ENCODE assay signal across 8 mouse cellular contexts in the genomic region with DNA sequence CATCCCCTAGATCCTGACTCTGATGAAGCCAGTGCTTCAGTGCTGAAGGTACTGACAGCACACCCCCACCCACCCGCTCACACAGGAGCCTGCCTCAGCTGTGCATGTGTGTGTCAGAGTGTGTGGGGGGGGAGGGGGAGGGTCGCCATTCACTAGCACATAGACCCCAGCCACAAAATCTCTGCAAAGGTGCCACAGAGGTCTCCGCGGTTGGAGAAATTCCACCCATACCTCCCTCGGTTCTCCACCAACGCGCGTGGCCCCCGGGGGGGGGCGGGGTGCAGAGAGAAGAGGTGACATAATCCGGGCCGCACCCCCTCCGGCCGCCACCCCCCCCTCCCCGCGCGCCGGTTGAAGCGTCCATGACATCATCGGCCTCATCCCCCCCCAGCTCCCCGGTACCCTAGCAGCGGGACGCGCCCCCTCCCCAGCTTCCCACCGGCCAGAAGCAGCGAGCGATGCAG. TPM values are rescaled to one million over a fixed set of nuclear protein-coding genes. Genes with fewer than 3 reads are reported as not detected.
DNase-seq lines count a peak whose midpoint lies in the region; ATAC-seq and TF ChIP-seq lines count a peak whose summit lies in the region.

No protein-coding gene starts in this region.

- no peaks in the 10 kb centered on the region; the same call in 1 of the 2 replicates for H3K4me1 ChIP-seq in heart, embryonic 11.5 days (ENCODE audit: control insufficient read depth, insufficient read depth, low read length)
- H3K4me1 ChIP-seq in cortical plate, adult 2 months (ENCODE audit: control insufficient read depth, insufficient read depth, low read length), result peaks cover 4% of the 10 kb centered on the region; the same call in 1 of the 2 replicates
- H3K4me1 ChIP-seq in intestine, embryonic 16.5 days (ENCODE audit: control insufficient read depth, insufficient read depth, low read length), result 0 out of 2 replicates have a peak, but pooled peaks cover 4% of the 10 kb centered on the region
- H3K4me1 ChIP-seq in neural tube, embryonic 11.5 days (ENCODE audit: control insufficient read depth, insufficient read depth, low read length), result peaks cover 4% of the 10 kb centered on the region; the same call in 1 of the 2 replicates

- peak; percentile 39; the same call in 1 of the 2 replicates for TF ChIP-seq POLR2A in cortical plate, adult 2 months (IDR thresholded peaks at IDR 0.05; ENCODE audit: extremely low read depth, insufficient read depth, low read length)

- no peaks in the 10 kb centered on the region for H3K9me3 ChIP-seq in heart, embryonic 11.5 days (replicated peaks; ENCODE audit: control insufficient read depth, low read length)
- H3K9me3 ChIP-seq in intestine, embryonic 16.5 days (ENCODE audit: control insufficient read depth, low read length), result no peaks in the 10 kb centered on the region
- no peaks in the 10 kb centered on the region for H3K9me3 ChIP-seq in neural tube, embryonic 11.5 days (ENCODE audit: control insufficient read depth, low read length)

- DNase-seq in heart, postnatal 14 days, result no peak
- DNase-seq in CD4-positive, CD25-positive, alpha-beta regulatory T cell, adult 2 months (ENCODE audit: low read depth, low spot score), result peak; percentile 59
- peak; percentile 27 for DNase-seq in neural tube, embryonic 11.5 days (ENCODE audit: low spot score)
- no peak for DNase-seq in urinary bladder, postnatal 36 days (ENCODE audit: low spot score in 2 of 2)
- no peak for DNase-seq in layer of hippocampus, adult 9-11 months

- intact Hi-C loops in heart, postnatal 14 days (cut with DNase I), result no loop called here

- peak overlapping the region; percentile 95 for H3K4me2 ChIP-seq in heart, embryonic 11.5 days
- peak overlapping the region; percentile 97 for H3K4me2 ChIP-seq in intestine, embryonic 16.5 days (ENCODE audit: low read depth, low read length)
- peak overlapping the region; percentile 97 for H3K4me2 ChIP-seq in neural tube, embryonic 11.5 days (ENCODE audit: low read depth)

- no peaks in the 10 kb centered on the region for H3K36me3 ChIP-seq in heart, embryonic 11.5 days (ENCODE audit: control insufficient read depth, insufficient read depth, low read length)
- no peaks in the 10 kb centered on the region for H3K36me3 ChIP-seq in intestine, embryonic 16.5 days (ENCODE audit: control insufficient read depth, insufficient read depth, low read length)
- no peaks in the 10 kb centered on the region for H3K36me3 ChIP-seq in neural tube, embryonic 11.5 days (ENCODE audit: control insufficient read depth, insufficient read depth, low read length)

- no peak overlapping the region for H3K27ac ChIP-seq in heart, embryonic 11.5 days (ENCODE audit: low read depth, low read length)
- H3K27ac ChIP-seq in cortical plate, adult 2 months (ENCODE audit: insufficient read depth, low read length), result peak overlapping the region; percentile 67
- 0 out of 2 replicates have a peak overlapping the region, but pooled peaks have one; percentile 31 for H3K27ac ChIP-seq in intestine, embryonic 16.5 days (ENCODE audit: low read length)
- no peak overlapping the region for H3K27ac ChIP-seq in neural tube, embryonic 11.5 days (ENCODE audit: low read depth, low read length)

- ATAC-seq in heart, embryonic 11.5 days (replicated peaks; ENCODE audit: insufficient number of reproducible peaks, low FRiP score, low TSS enrichment), result peak; percentile 55
- ATAC-seq in intestine, embryonic 16.5 days, result peak; percentile 3; the same call in 1 of the 2 replicates
- ATAC-seq in neural tube, embryonic 11.5 days (ENCODE audit: insufficient read depth, low FRiP score, low TSS enrichment), result peak; percentile 66

- H3K4me3 ChIP-seq in heart, embryonic 11.5 days (ENCODE audit: low read depth, low read length), result peak overlapping the region; percentile 49
- H3K4me3 ChIP-seq in cortical plate, adult 2 months (ENCODE audit: insufficient read depth, low read length), result peak overlapping the region; percentile 57
- peak overlapping the region; percentile 74 for H3K4me3 ChIP-seq in intestine, embryonic 16.5 days (ENCODE audit: low read length)
- peak overlapping the region; percentile 65 for H3K4me3 ChIP-seq in neural tube, embryonic 11.5 days (ENCODE audit: low read depth, low read length)

- under 1% methylated on average over 25 of the region's 27 CpGs for WGBS in heart, embryonic 11.5 days (ENCODE audit: insufficient replicate concordance)
- under 1% methylated on average over 27 of the region's 27 CpGs for whole genome bisulfite sequencing in intestine, embryonic 16.5 days
- under 1% methylated on average over 18 of the region's 27 CpGs for WGBS in neural tube, embryonic 11.5 days

- peak overlapping the region; percentile 70 for H3K9ac ChIP-seq in heart, embryonic 11.5 days (ENCODE audit: low read depth, low read length)
- H3K9ac ChIP-seq in intestine, embryonic 16.5 days (ENCODE audit: low read depth, low read length), result peak overlapping the region; percentile 81
- peak overlapping the region; percentile 72 for H3K9ac ChIP-seq in neural tube, embryonic 11.5 days (ENCODE audit: low read length)

- peaks cover 30% of the 10 kb centered on the region for H3K27me3 ChIP-seq in heart, embryonic 11.5 days (ENCODE audit: control insufficient read depth, insufficient read depth, low read length)
- no peaks in the 10 kb centered on the region for H3K27me3 ChIP-seq in intestine, embryonic 16.5 days (replicated peaks; ENCODE audit: control insufficient read depth, insufficient read depth, low read length)
- H3K27me3 ChIP-seq in neural tube, embryonic 11.5 days (ENCODE audit: control insufficient read depth, insufficient read depth, low read length), result peaks cover 16% of the 10 kb centered on the region

- no peak for TF ChIP-seq CTCF in cortical plate, adult 2 months (IDR thresholded peaks at IDR 0.05; ENCODE audit: extremely low read depth, insufficient read depth, low read length)

RNA-seq across cellular contexts. Expression of gene Lzts3, which starts 0.4 kb away (rescaled TPM):
- polyA plus RNA-seq in heart, embryonic 11.5 days (2014; fragmentation: Nextera tagmentation; extraction: Ambion mirVana), result 0.66 and 0.69 TPM in 2 replicates
- 1 to 10 TPM; 3.3 to 4.6 TPM for total RNA-seq in heart, postnatal 14 days (2021)
- polyA plus RNA-seq in cortical plate, adult 2 months (2012; rRNA removed), result 200 and 201 TPM in 2 replicates
- 15.0 and 19.0 TPM in 2 replicates for polyA plus RNA-seq in intestine, embryonic 16.5 days (2015; fragmentation: Nextera tagmentation; extraction: Ambion mirVana)
- 0.84 and 1.1 TPM in 2 replicates for polyA plus RNA-seq in neural tube, embryonic 11.5 days (2014; fragmentation: Nextera tagmentation; extraction: Ambion mirVana)

RNA-seq across cellular contexts. Expression of gene Ubox5, which starts 12.4 kb away (rescaled TPM):
- polyA plus RNA-seq in heart, embryonic 11.5 days (2014; fragmentation: Nextera tagmentation; extraction: Ambion mirVana), result 8.9 and 10.4 TPM in 2 replicates
- 1 to 10 TPM; 4.2 to 4.5 TPM for total RNA-seq in heart, postnatal 14 days (2021)
- polyA plus RNA-seq in cortical plate, adult 2 months (2012; rRNA removed), result 11.0 and 11.3 TPM in 2 replicates
- 11.7 and 12.0 TPM in 2 replicates for polyA plus RNA-seq in intestine, embryonic 16.5 days (2015; fragmentation: Nextera tagmentation; extraction: Ambion mirVana)
- polyA plus RNA-seq in neural tube, embryonic 11.5 days (2014; fragmentation: Nextera tagmentation; extraction: Ambion mirVana), result 19.1 and 21.6 TPM in 2 replicates

RNA-seq across cellular contexts. Expression of gene Fastkd5, which starts 12.4 kb away (rescaled TPM):
- polyA plus RNA-seq in heart, embryonic 11.5 days (2014; fragmentation: Nextera tagmentation; extraction: Ambion mirVana), result 18.8 and 19.7 TPM in 2 replicates
- total RNA-seq in heart, postnatal 14 days (2021), result 1 to 10 TPM; 7.3 to 9.3 TPM
- polyA plus RNA-seq in cortical plate, adult 2 months (2012; rRNA removed), result 3.7 and 4.8 TPM in 2 replicates
- polyA plus RNA-seq in intestine, embryonic 16.5 days (2015; fragmentation: Nextera tagmentation; extraction: Ambion mirVana), result 15.5 and 16.2 TPM in 2 replicates
- 20.4 and 21.8 TPM in 2 replicates for polyA plus RNA-seq in neural tube, embryonic 11.5 days (2014; fragmentation: Nextera tagmentation; extraction: Ambion mirVana)

RNA-seq across cellular contexts. Expression of gene Ddrgk1, which starts 22.2 kb away (rescaled TPM):
- 41.3 and 44.7 TPM in 2 replicates for polyA plus RNA-seq in heart, embryonic 11.5 days (2014; fragmentation: Nextera tagmentation; extraction: Ambion mirVana)
- 10 to 100 TPM; 53.3 to 62.4 TPM for total RNA-seq in heart, postnatal 14 days (2021)
- 102 and 109 TPM in 2 replicates for polyA plus RNA-seq in cortical plate, adult 2 months (2012; rRNA removed)
- polyA plus RNA-seq in intestine, embryonic 16.5 days (2015; fragmentation: Nextera tagmentation; extraction: Ambion mirVana), result 87.1 and 88.0 TPM in 2 replicates
- 44.5 and 44.8 TPM in 2 replicates for polyA plus RNA-seq in neural tube, embryonic 11.5 days (2014; fragmentation: Nextera tagmentation; extraction: Ambion mirVana)

RNA-seq across cellular contexts. Expression of gene Itpa, which starts 25.2 kb away (rescaled TPM):
- 88.7 and 91.0 TPM in 2 replicates for polyA plus RNA-seq in heart, embryonic 11.5 days (2014; fragmentation: Nextera tagmentation; extraction: Ambion mirVana)
- 10 to 100 TPM; 19.8 to 20.2 TPM for total RNA-seq in heart, postnatal 14 days (2021)
- 64.5 TPM in 2 replicates for polyA plus RNA-seq in cortical plate, adult 2 months (2012; rRNA removed)
- polyA plus RNA-seq in intestine, embryonic 16.5 days (2015; fragmentation: Nextera tagmentation; extraction: Ambion mirVana), result 72.2 and 81.0 TPM in 2 replicates
- 143 and 144 TPM in 2 replicates for polyA plus RNA-seq in neural tube, embryonic 11.5 days (2014; fragmentation: Nextera tagmentation; extraction: Ambion mirVana)

Comparison
In these comparisons a context has a peak if more than half of its experiments do, and no peak if none do; other contexts are left out.
1. ATAC-seq: peak in every context shown above with its lines; median percentile 66 in neural tube, embryonic 11.5 days; 55 in heart, embryonic 11.5 days; 3 in intestine, embryonic 16.5 days.
2. H3K27ac ChIP-seq: peak in cortical plate, adult 2 months (single experiment) and intestine, embryonic 16.5 days (single experiment); none in heart, embryonic 11.5 days (single experiment) and neural tube, embryonic 11.5 days (single experiment).
3. DNase-seq: peak in CD4-positive, CD25-positive, alpha-beta regulatory T cell, adult 2 months (single experiment) and neural tube, embryonic 11.5 days (single experiment); none in heart, postnatal 14 days (0 of 2), urinary bladder, postnatal 36 days (0 of 2) and layer of hippocampus, adult 9-11 months (single experiment).
4. RNA of gene Lzts3, which starts 0.4 kb away (polyA plus RNA-seq): 200 to 201 TPM in cortical plate, adult 2 months; 15.0 to 19.0 TPM in intestine, embryonic 16.5 days, 0.84 to 1.1 TPM in neural tube, embryonic 11.5 days and 0.66 to 0.69 TPM in heart, embryonic 11.5 days; every median in the first group is over 10 times any median in the second.
5. Peak in every context shown above with its lines, with median percentiles within 50 percentile points of each other: H3K4me2 ChIP-seq, H3K4me3 ChIP-seq and H3K9ac ChIP-seq.